Mouse (Mus musculus) C2C12 (cell line): ENCODE measurements at regions not wholly inside any gene's neighbourhood (a gene's known extent, or its start where the extent isn't known, plus 50 kb on each side); places are given as distances from the start of the nearest gene placed in this dataset.

Source experiments
- H3K27me3 ChIP-seq: one replicate; pipeline ENCODE4 v1.6.1; 2011; ENCODE audit not compliant: control insufficient read depth, insufficient read depth, insufficient read length
- H3K36me3 ChIP-seq: one replicate; pipeline ENCODE4 v1.6.1; 2011; ENCODE audit not compliant: control insufficient read depth, insufficient read depth
- H3K4me3 ChIP-seq: one replicate; pipeline ENCODE4 v1.5.1; 2011; ENCODE audit warnings: mild to moderate bottlenecking, control low read depth; ENCODE audit not compliant: poor library complexity, insufficient read depth, severe bottlenecking
- H3K79me2 ChIP-seq: one replicate; pipeline ENCODE4 v1.6.1; 2011; ENCODE audit not compliant: control insufficient read depth, insufficient read depth
- H3K79me3 ChIP-seq: one replicate; pipeline ENCODE4 v1.6.1; 2011; ENCODE audit warnings: low read depth, control low read depth
- H3ac ChIP-seq: one replicate; pipeline ENCODE3; 2011; ENCODE audit warnings: low read depth; ENCODE audit not compliant: control insufficient read depth, insufficient read length
- CEBPB ChIP-seq: IDR thresholded peaks from one replicate; pipeline ENCODE4 v1.6.1; 2011; ENCODE audit warnings: low read depth, mild to moderate bottlenecking, control low read depth, moderate library complexity
- CTCF ChIP-seq: IDR thresholded peaks from one replicate; pipeline ENCODE4 v1.5.1; 2011; ENCODE audit not compliant: control insufficient read depth, insufficient read depth, insufficient read length
- FOSL1 ChIP-seq: IDR thresholded peaks from one replicate; pipeline ENCODE4 v1.8.0; 2011; ENCODE audit warnings: mild to moderate bottlenecking, low read length; ENCODE audit not compliant: poor library complexity, insufficient read depth, severe bottlenecking
- MAX ChIP-seq: IDR thresholded peaks from one replicate; pipeline ENCODE4 v1.6.1; 2011; ENCODE audit warnings: mild to moderate bottlenecking, control low read depth
- MYOD1 ChIP-seq: IDR thresholded peaks from one replicate; pipeline ENCODE4 v1.6.1; 2011; ENCODE audit warnings: low read depth; ENCODE audit not compliant: control insufficient read depth, insufficient read length
- MYOG ChIP-seq: IDR thresholded peaks from one replicate; pipeline ENCODE4 v1.6.1; 2011; ENCODE audit not compliant: control insufficient read depth, insufficient read length; ENCODE audit errors: extremely low read depth
- USF1 ChIP-seq: IDR thresholded peaks from one replicate; pipeline ENCODE4 v1.6.1; 2011; ENCODE audit warnings: low read depth, mild to moderate bottlenecking, control low read depth, moderate library complexity

DNA sequence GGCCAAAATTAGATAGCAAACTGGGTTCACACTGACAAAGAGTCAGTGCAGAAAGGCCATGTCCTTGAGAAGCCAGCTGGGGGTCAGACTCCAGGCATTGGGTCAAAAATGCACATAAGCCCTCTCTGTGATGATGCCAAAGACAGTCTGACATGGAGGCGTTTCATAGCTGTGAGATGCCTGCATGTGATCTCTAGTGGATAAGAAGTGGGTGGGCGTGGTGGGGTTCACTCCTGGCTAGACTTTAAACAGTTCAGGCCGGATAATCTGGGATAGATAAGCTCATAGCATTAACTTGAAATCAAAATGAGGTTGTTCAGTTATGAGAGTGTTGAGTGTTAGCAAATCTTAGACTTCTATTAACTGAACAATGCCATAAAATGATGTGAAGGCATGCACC lies 293.3 kb downstream of the Pmp22 start:
- Histone ChIP-seq H3K4me3 (no peak overlapping the region), H3K27me3 (no peaks in the 10 kb centered on the region), H3K79me2 (no peaks in the 10 kb centered on the region), H3K36me3 (no peaks in the 10 kb centered on the region), H3K79me3 (no peaks in the 10 kb centered on the region), H3ac (no peak overlapping the region)
- TF ChIP-seq MYOG (no peak), MYOD1 (no peak), MAX (no peak), FOSL1 (no peak), CEBPB (no peak), USF1 (no peak)

DNA sequence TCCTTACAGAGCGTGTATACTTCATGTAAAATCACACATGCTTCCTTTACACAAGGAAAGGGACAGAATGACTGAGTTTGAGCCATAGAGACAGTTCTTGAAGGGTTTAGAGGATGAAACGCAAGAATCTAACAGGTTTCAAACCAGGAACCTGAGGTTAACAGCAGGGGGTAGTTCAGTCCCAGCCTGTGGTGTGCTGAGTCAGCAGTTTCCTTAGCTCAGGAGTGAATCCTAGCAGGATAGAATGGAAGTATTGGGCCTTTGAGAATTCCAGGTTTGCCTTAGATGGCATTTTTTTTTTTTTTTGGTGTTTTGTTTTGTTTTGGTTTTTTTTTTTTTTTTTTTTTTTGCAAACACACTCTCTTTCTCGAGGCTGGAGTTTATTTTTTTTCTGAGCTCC lies 295.5 kb downstream of the Pmp22 start:
- Histone ChIP-seq H3K36me3 (no peaks in the 10 kb centered on the region), H3K79me2 (no peaks in the 10 kb centered on the region), H3ac (no peak overlapping the region), H3K79me3 (no peaks in the 10 kb centered on the region), H3K27me3 (no peaks in the 10 kb centered on the region), H3K4me3 (no peak overlapping the region)
- TF ChIP-seq USF1 (no peak), CTCF (no peak), MYOG (no peak), FOSL1 (no peak)

DNA sequence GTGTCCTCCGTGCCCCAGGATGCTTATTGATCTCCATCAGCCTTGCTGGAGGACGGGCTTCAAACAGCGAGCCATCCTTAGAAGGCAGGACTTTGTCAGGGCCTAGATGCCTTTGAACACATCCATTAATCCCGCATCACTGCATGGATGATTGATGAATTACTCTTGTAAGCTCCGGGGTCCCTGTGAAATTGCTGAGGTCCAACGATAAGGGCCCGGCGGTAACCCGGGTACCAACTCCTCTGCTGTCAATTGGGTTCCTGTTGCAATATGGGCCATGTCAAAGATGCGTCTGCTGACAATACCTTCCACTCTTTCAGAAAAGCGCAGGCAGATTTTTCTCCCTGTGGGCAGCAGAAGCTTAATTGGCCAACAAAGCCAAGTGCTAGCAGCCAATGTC lies 297.0 kb downstream of the Pmp22 start:
- Histone ChIP-seq H3K36me3 (no peaks in the 10 kb centered on the region), H3K27me3 (no peaks in the 10 kb centered on the region), H3K79me3 (no peaks in the 10 kb centered on the region), H3K79me2 (no peaks in the 10 kb centered on the region), H3K4me3 (no peak overlapping the region), H3ac (no peak overlapping the region)
- TF ChIP-seq USF1 (no peak), MYOG (no peak), MAX (no peak), FOSL1 (no peak), CTCF (no peak), CEBPB (no peak), MYOD1 (no peak)

DNA sequence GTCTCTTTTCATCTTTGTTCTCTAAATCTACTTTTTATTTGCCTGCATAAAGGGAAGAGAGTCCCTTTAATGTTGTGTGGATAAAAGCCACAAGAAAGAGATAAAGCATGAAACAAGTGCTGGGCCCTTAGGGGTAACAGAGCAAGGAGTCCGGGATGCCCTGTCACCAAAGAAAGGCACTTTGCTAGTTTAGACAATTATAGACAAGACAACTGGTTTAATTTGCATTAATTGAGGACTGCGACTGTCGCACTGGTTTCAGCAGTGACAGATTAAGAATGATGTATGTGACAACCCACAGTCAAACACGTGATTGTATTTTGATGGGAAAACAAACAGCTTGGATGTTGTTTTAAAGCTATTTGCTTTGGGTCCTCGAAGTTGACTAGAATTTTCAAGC lies 325.0 kb downstream of the Pmp22 start:
- H3K79me3 ChIP-seq: no peaks in the 10 kb centered on the region
- H3ac ChIP-seq: no peak overlapping the region
- no peaks in the 10 kb centered on the region for H3K36me3 ChIP-seq
- no peaks in the 10 kb centered on the region for H3K27me3 ChIP-seq
- no peak for TF ChIP-seq MYOD1
- no peak for TF ChIP-seq FOSL1
- TF ChIP-seq CEBPB: no peak
- H3K79me2 ChIP-seq: no peaks in the 10 kb centered on the region
- H3K4me3 ChIP-seq: no peak overlapping the region

DNA sequence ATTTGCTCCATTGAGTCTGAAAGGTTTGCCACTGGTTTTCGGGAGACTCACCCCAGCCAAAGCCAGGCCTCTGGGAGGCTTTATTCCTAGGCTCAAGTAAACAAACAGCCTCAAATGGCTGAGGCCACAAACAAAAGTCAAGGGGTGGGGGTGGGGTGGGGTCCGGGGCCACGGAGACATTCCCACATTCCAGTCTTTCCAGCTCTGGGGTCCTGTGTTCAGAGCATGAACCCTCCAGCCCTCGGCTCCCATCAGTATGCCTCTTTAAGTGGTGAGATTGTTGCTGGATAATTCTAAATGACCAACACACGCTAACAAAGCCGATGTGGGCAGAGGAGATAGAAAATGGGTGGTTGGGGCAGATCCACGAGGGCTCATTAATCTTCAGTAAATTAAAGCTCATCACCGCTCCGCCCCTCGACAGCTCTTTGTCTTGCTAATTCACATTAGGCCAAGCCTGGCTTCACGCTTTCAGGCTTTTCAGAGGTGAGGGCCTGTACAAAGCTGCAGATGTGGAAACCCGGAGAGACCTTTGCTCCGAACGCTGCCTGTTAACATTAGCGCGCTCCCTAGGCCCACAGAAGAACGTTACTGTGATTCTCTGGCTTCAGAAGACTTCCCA lies 326.2 kb downstream of the Pmp22 start:
- no peak for TF ChIP-seq MYOD1
- no peak for TF ChIP-seq FOSL1
- TF ChIP-seq USF1: no peak
- no peak for TF ChIP-seq MYOG
- TF ChIP-seq MAX: no peak
- TF ChIP-seq CEBPB: no peak
- no peak for TF ChIP-seq CTCF
- Histone ChIP-seq H3K79me3 (no peaks in the 10 kb centered on the region), H3K4me3 (no peak overlapping the region), H3K79me2 (no peaks in the 10 kb centered on the region), H3K36me3 (no peaks in the 10 kb centered on the region), H3K27me3 (no peaks in the 10 kb centered on the region), H3ac (no peak overlapping the region)

DNA sequence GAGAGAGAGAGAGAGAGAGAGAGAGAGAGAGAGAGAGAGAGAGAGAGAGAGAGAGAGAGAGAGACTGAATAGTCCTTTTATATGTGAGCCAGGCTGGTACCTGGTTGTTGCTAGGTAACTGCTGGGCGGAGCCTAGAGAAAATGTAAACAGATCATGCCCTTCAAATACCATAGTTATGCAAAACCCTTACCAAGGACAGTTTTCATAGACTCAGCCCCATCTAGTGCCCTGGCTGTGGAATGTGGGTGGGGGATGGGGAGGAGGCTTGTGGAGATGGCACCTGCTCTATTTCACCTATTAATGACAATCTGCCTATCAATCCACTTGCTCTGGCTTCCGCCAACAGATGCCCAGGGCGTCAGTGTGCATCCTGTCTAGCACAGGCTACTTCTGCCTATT lies 327.6 kb downstream of the Pmp22 start:
- Histone ChIP-seq H3K79me2 (no peaks in the 10 kb centered on the region), H3K27me3 (no peaks in the 10 kb centered on the region), H3K79me3 (no peaks in the 10 kb centered on the region), H3K36me3 (no peaks in the 10 kb centered on the region), H3ac (no peak overlapping the region), H3K4me3 (no peak overlapping the region)
- TF ChIP-seq USF1: no peak
- no peak for TF ChIP-seq MYOG
- no peak for TF ChIP-seq FOSL1
- TF ChIP-seq MAX: no peak
- no peak for TF ChIP-seq CEBPB
- TF ChIP-seq MYOD1: no peak
- no peak for TF ChIP-seq CTCF
